Mouse (Mus musculus) ovary, adult 18-20 months (tissue): ENCODE results near the gene Pdgfc.

Source experiments
- DNase-seq: peaks from one replicate; pipeline ENCODE4 v3.0.0; 2022; ENCODE audit warnings: low spot score, mixed read lengths

Gene Pdgfc

GRCm38 (mm10) chr3:81150228-81150627 is 114.0 kb downstream of the Pdgfc start:
- DNase-seq = no peak

DNA sequence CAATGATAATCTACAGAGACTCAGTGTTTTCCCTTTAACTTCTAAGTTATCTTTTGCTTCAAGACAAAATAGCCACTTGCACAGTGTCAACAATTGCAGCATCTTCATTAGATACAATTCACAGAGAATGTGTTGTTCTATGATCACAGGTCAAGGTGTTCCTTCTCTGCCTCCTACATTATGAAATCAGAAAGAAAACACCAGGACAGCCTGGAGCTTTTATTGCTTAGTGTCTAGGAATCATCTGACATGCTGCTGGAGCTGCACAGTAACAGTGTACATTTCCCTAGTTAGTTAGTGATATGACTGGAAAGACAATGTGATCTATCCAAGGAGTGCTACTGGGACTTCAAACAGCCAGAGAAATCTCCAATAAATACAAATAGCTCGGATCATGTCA is 118.2 kb downstream of the Pdgfc start:
- no peak for DNase-seq

- DNase-seq = no peak
Observed at GRCm38 (mm10) chr3:81160457-81161165, 124.4 kb downstream of the Pdgfc start.

- DNase-seq = no peak
Observed at GRCm38 (mm10) chr3:81162129-81162528, 125.9 kb downstream of the Pdgfc start.

DNA sequence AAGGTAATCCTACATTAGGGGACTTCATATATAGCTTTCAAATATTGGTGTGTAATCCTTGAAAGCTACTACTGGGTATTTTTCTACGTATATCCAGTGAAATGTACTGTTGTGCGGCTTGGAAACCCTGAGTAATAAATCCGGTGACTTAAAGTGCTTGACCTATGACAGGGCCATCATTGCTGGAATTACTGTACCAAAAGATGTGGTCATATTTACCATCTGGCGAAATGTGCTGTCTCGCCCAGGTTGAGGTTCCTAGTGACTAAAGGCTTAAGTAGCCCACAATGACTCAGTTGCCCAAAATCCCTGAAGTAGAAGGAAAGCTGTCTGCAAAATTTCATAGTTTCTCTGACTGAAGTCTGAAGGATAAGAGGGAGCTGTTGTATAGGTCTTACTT is 127.9 kb downstream of the Pdgfc start:
- no peak for DNase-seq

DNA sequence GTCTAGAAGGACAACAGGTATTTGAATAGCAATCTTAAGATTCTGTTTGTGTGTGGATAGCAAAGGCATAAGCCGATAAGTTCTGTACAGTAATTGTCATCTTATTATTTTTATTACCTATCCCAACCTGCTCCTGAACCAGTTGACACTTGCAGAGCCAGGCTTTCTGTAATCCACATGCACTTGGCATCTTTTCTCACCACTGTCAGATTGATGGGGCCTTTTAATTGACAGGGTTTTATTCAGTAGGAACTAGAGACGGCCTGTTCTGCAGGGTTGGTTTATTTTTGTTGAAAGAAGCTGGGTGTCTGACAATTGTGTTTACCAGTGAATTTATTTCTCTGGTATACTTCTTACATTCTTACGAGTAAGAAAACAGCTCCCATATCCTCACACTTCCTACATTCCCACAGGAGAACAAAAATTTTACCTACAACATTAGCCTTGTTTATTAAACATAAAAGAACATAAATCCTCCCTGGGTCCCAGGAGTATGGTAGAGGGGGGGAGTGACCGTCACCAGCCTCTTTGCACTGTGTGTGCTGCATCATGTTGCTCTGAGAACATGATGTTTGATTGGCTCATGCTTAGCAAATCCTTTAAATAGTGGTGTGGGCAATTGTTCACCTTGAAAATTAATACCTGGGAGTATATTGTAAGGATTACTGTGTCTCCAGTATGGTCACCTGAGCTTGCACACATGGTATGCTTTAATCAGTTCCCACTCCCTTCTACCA is 134.0 kb downstream of the Pdgfc start:
- no peak for DNase-seq

DNA sequence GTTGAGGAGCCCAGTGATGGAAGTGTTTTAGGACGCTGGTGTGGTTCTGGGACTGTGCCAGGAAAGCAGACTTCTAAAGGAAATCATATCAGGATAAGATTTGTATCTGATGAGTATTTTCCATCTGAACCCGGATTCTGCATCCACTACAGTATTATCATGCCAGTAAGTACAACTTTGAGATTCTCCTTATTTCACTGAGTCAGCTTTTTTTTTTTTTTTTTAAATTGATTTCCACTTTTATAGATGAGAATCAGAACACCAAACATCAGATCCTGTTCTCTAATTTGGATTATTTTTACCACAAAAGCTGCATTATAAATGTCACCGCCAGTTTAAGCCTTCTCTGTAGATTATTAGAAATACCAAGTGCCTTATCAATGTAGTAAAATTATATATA is 138.6 kb downstream of the Pdgfc start:
- no peak for DNase-seq

- no peak for DNase-seq
Observed at GRCm38 (mm10) chr3:81181319-81182013, 145.2 kb downstream of the Pdgfc start.

- DNase-seq = no peak
Observed at GRCm38 (mm10) chr3:81196937-81197336, 160.7 kb downstream of the Pdgfc start.

DNA sequence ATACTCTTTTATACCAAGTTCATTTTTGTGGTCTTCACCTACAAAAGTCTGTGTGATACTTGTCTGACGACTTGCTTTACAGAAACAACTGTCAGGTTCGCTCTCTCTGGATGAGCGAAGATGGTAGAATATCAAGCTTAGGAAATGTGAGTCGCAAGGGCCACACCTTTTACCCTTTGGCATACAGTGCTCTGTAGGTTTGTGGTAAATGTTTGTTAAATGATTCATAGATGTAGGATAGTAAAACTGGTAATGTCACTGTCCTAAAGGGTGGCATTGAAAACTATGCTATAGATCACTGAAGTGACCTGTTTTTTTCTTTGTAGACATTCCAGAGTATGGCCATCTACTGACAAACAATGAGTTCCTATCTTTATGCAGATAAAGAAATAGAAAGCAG is 161.4 kb downstream of the Pdgfc start:
- no peak for DNase-seq

GRCm38 (mm10) chr3:81200647-81201046 is 164.4 kb downstream of the Pdgfc start:
- DNase-seq = no peak

- DNase-seq = no peak
Observed at GRCm38 (mm10) chr3:81205201-81205600, 169.0 kb downstream of the Pdgfc start.

DNA sequence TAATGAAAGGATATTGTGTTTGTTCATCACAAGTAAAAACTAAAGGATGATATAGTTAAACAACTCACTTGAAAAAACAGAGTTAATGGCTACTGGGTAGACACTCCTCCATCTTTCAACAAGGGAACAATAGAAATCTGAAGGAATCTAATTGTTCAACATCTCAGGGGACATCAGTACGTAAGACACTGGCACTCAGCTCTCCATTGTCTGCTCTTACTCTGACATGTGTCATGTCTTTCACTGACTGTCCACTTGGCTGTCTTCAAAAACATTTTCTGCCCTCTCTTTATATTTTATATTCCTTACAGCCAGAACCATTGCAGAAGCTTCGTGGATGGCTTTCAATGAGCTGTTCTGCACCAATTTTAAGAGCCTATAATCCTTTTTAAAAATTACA is 172.0 kb downstream of the Pdgfc start:
- DNase-seq = no peak

DNA sequence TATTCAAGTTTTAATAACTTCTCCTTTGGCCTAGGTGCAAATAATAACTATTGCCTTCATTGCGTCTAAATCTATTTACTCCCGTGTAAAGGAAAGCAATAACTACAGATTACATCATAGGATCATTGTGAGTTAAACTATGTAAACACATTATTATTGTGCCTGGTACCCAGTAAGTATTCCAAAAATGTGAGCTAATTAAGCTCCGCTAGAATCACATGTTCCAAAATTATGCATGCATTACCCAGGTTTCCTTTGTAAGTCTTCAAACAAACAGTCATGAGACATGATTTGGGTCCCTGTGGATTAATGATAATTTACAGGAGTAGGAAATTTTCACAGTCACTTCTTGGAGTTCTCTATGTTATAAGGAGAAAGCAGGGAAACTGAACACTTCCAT is 174.9 kb downstream of the Pdgfc start:
- no peak for DNase-seq

GRCm38 (mm10) chr3:81211666-81212065 is 175.4 kb downstream of the Pdgfc start:
- no peak for DNase-seq

DNA sequence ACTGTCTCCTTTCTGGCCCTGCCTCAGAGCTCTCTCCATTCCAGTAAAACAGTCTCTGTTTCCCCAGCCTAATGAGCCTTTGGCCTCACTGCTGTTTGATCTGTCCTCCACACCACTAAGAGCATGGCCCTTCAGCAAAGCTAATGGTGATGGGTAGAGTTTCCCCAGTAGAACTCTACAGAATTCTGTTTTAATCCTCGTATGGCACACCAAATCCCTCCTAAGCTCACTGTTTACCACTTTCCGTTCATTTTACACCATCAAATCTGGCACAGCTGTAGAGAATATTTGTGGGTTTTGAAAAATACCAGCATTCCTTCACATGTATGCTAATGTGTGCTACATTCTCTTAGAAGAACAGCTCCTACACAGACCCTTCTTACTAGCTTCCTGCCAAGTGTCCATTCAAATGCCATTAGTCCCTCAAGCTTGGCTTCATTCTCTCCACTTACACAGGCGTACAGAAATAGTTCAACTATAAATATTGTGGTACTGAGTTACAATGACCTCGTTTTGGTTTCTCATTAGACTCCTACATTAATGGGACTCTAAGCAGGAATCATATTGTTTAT is 179.4 kb downstream of the Pdgfc start:
- no peak for DNase-seq

- no peak for DNase-seq
Observed at GRCm38 (mm10) chr3:81221682-81222081, 185.5 kb downstream of the Pdgfc start.

DNA sequence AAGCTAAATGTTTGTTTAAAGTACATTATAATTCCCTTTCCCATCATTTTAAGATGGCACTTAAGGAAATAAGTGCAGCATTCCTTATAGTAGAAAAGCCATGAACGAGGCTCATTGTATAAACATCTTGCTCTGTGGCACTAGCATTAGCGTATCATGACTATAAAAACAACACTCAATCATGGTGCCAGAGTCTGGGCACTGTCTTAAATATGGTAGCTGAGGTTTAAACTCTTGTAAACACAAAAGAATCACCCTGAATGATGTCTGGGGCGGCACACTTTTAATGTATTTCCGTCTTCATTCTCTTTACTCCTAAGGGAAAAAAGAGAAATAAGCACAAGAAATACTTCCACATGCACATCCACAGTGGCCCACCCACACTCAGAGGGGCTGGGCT is 192.1 kb downstream of the Pdgfc start:
- DNase-seq = no peak

DNA sequence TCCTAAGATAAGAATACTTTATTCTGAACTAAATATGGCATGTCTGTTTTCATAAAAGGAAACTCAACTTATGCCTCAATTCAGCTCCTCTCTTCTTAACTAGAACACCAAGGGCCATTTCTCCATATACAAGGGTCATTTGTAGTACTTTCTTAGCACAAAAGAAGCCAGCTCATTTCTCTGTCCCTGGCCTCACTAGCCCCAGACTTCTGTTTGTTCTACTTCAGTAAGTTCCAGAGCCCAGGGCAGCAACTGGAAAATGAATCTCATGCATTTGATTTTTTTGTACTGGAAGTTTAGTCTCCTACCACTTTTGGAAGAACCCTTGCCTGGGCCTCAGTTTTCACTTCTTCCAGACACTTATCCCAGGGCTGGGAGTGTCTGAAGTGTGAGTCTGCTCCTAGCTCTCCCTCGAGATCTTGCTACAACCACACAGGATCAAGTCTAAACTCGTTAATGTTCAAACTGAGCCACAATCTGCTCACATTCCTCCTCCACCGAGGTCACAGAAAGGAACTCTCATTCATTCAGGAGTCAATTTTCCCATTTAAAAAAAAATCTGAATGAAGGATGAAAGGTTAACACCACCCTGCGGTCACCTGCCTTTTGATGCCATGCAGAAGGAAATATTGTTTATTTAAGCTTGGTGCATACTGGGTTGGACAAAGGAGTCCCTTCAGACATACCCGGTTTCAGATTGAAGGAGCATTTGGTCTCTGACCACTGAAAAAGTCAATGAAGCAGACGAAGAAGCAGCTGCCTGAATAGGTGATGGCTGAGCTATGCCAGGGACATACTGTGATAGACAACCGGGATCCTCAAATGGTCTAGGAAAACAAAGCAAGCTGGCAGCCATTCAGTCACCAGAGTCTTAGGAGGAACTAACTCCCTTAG is 206.7 kb downstream of the Pdgfc start:
- no peak for DNase-seq

GRCm38 (mm10) chr3:81243591-81243990 is 207.4 kb downstream of the Pdgfc start:
- no peak for DNase-seq

DNA sequence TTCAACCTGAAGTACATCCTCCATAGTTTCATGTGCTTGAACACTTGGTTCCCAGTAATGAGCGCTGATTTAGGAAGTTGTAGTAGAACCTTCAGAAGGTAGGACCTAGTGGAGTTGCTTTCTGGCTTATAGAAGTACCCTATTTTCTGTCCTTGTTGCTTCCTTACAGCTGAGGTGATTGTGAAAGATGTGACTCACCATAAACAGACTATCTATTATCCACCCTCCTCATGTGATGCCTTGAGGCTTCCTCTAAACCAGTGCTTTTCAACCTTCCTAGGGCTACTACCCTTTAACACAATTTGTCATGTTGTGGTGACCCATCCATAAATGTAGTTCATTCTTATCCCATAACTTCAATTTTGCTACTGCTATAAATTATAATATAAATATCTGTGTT is 226.6 kb downstream of the Pdgfc start:
- no peak for DNase-seq
